Mouse (Mus musculus): ENCODE data around the gene Nras. TPM values are rescaled to one million over a fixed set of nuclear protein-coding genes. Genes with fewer than 3 reads are reported as not detected.

The Nras gene
- polyA plus RNA-seq, 1 experiment from 2014 or later, result 135 TPM

- no peak for ATAC-seq
- Histone ChIP-seq H3K4me3 (no peak overlapping the region), H3K27ac (no peak overlapping the region), H3K27me3 (no peaks in the 10 kb centered on the region), H3K36me3 (ENCODE audit: poor library complexity, severe bottlenecking) (peaks cover 50% of the 10 kb centered on the region), H3K9ac (no peak overlapping the region), H3K9me3 (replicated peaks) (no peaks in the 10 kb centered on the region), H3K4me1 (no peaks in the 10 kb centered on the region), H3K4me2 (no peak overlapping the region)
- WGBS, result 94% methylated on average over 6 of the region's 6 CpGs
Measured at GRCm38 (mm10) chr3:103068971-103069370, 10.9 kb downstream of the Nras start.

DNA sequence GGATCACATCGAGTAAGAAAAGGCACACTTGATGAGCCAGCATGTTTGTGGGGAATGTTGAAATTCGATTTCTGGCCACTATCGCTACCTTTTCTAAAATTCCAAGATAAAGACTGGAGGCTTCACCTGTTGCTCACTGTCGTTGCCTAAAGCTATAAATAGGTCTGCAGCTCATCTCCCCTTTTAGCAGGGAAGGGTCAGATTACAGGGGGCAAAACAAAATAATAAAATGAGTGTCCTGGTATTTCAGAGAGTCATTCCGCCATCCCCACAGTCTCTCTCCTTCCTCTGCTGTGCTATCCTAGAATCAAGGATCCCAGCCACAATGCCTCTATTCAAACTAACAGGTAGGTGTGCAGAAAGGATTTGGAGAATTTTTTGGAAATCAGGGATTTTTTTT is 15.7 kb downstream of the Nras start, which contains the start of gene Ampd1:
Gene Ampd1 (plus strand): TSS at position 244 of the 400 bp plus-strand sequence.
- Histone ChIP-seq H3K4me2 (no peak within 1 kb of the TSS), H3K9me3 (replicated peaks) (no peaks in the 10 kb centered on the region), H3K4me3 (no peak within 1 kb of the TSS), H3K9ac (no peak within 1 kb of the TSS), H3K27me3 (0 out of 2 replicates have a peak, but pooled peaks cover 2% of the 10 kb centered on the region), H3K27ac (no peak within 1 kb of the TSS), H3K4me1 (no peaks in the 10 kb centered on the region), H3K36me3 (ENCODE audit: poor library complexity, severe bottlenecking) (peaks cover 6% of the 10 kb centered on the region)
- no peak for ATAC-seq
- WGBS, result 80% methylated on average over 5 of the region's 5 CpGs

DNA sequence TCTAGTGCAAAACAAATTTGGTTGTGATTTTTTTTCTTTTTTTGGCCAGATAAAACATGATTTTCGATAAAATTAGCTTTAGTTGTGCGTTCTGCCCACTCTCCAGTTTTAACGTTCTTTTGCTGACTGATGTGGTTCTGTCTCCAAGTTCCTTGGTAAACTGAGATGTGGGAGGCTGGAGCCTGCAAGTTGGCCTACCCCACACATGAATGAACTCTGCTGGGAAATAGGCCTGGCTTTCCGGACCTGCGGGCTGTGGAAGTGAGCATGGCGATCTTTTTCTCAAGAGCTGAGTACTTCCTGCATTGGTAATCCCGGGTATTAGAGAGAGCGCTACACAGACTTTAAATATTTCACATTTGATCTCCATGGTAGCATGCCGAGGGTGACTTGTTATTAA is 17.8 kb downstream of the Nras start:
- H3K4me3 ChIP-seq, result no peak overlapping the region
- ATAC-seq, result no peak
- H3K36me3 ChIP-seq (ENCODE audit: poor library complexity, severe bottlenecking), result no peaks in the 10 kb centered on the region
- no peak overlapping the region for H3K4me2 ChIP-seq
- no peak overlapping the region for H3K9ac ChIP-seq
- no peaks in the 10 kb centered on the region for H3K9me3 ChIP-seq (replicated peaks)
- 89% methylated on average over 9 of the region's 9 CpGs for WGBS
- 0 out of 2 replicates have a peak, but pooled peaks cover 2% of the 10 kb centered on the region for H3K27me3 ChIP-seq
- no peaks in the 10 kb centered on the region for H3K4me1 ChIP-seq
- H3K27ac ChIP-seq, result no peak overlapping the region

GRCm38 (mm10) chr3:103076476-103076875 is 18.4 kb downstream of the Nras start:
- Histone ChIP-seq H3K36me3 (ENCODE audit: poor library complexity, severe bottlenecking) (no peaks in the 10 kb centered on the region), H3K27me3 (0 out of 2 replicates have a peak, but pooled peaks cover 2% of the 10 kb centered on the region), H3K4me3 (no peak overlapping the region), H3K4me2 (no peak overlapping the region), H3K4me1 (no peaks in the 10 kb centered on the region), H3K9me3 (replicated peaks) (no peaks in the 10 kb centered on the region), H3K9ac (no peak overlapping the region), H3K27ac (no peak overlapping the region)
- 95% methylated on average over 9 of the region's 9 CpGs for WGBS
- no peak for ATAC-seq

DNA sequence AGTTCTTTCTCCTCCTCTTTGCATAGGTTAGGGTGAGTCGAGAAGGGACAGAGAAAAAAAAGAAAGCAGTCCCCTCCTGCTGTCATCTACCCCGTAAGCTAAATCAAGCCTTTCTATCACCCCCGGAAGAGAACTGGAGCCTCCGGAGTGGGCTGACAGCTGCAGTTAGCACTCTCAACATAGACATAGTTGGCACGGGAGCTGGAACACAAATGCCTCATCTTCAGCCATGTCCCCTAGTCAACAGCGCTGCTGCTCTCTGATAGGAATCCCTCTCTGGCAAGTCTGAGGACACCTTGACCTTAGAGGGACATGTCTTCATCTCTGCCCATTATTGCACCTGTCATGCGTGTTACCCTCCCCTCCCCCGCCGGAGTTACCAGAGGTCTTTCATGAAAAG is 21.2 kb downstream of the Nras start:
- no peak overlapping the region for H3K4me2 ChIP-seq
- ATAC-seq, result no peak
- H3K4me1 ChIP-seq, result no peaks in the 10 kb centered on the region
- H3K27me3 ChIP-seq, result 0 out of 2 replicates have a peak, but pooled peaks cover 2% of the 10 kb centered on the region
- H3K4me3 ChIP-seq, result no peak overlapping the region
- H3K36me3 ChIP-seq (ENCODE audit: poor library complexity, severe bottlenecking), result no peaks in the 10 kb centered on the region
- WGBS, result 91% methylated on average over 8 of the region's 9 CpGs
- no peaks in the 10 kb centered on the region for H3K9me3 ChIP-seq (replicated peaks)
- no peak overlapping the region for H3K9ac ChIP-seq
- H3K27ac ChIP-seq, result no peak overlapping the region

GRCm38 (mm10) chr3:103081051-103081450 is 23.0 kb downstream of the Nras start:
- Histone ChIP-seq H3K27me3 (0 out of 2 replicates have a peak, but pooled peaks cover 2% of the 10 kb centered on the region), H3K4me1 (no peaks in the 10 kb centered on the region), H3K27ac (no peak overlapping the region), H3K36me3 (ENCODE audit: poor library complexity, severe bottlenecking) (no peaks in the 10 kb centered on the region), H3K9me3 (replicated peaks) (no peaks in the 10 kb centered on the region), H3K9ac (no peak overlapping the region), H3K4me2 (no peak overlapping the region), H3K4me3 (no peak overlapping the region)
- 72% methylated on average over 11 of the region's 11 CpGs for WGBS
- ATAC-seq, result no peak

- Histone ChIP-seq H3K36me3 (ENCODE audit: poor library complexity, severe bottlenecking) (no peaks in the 10 kb centered on the region), H3K9ac (no peak overlapping the region), H3K27me3 (0 out of 2 replicates have a peak, but pooled peaks cover 2% of the 10 kb centered on the region), H3K27ac (no peak overlapping the region), H3K9me3 (replicated peaks) (no peaks in the 10 kb centered on the region), H3K4me1 (no peaks in the 10 kb centered on the region), H3K4me2 (no peak overlapping the region), H3K4me3 (no peak overlapping the region)
- ATAC-seq, result no peak
- 87% methylated on average over 17 of the region's 17 CpGs for WGBS
Measured at GRCm38 (mm10) chr3:103081861-103082453, 23.9 kb downstream of the Nras start.

DNA sequence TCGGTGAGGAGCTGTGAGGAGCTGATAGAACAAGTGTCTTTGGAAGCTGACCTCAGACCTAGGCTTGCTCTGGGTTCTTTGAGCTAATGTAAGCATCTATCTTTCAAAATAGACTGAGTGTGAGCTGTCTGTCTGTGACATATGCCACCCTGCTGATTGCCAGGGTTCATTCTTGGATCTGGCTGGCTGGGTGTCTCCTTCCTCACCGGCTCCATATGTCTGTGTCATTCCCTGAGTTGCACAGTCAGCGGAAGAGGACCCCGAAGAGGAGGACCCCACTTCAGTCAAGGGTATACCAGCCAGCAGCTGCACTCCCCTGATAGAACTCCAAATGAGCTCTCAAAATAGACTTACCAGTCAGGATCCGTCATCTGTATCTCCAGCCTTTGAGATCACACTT is 24.7 kb downstream of the Nras start:
- Histone ChIP-seq H3K27ac (no peak overlapping the region), H3K9ac (no peak overlapping the region), H3K4me3 (no peak overlapping the region), H3K9me3 (replicated peaks) (no peaks in the 10 kb centered on the region), H3K4me1 (no peaks in the 10 kb centered on the region), H3K27me3 (0 out of 2 replicates have a peak, but pooled peaks cover 2% of the 10 kb centered on the region), H3K4me2 (no peak overlapping the region), H3K36me3 (ENCODE audit: poor library complexity, severe bottlenecking) (no peaks in the 10 kb centered on the region)
- no peak for ATAC-seq
- WGBS, result 95% methylated on average over 5 of the region's 5 CpGs

GRCm38 (mm10) chr3:103085986-103086385 is 27.9 kb downstream of the Nras start:
- 89% methylated on average over 3 of the region's 3 CpGs for WGBS
- Histone ChIP-seq H3K9me3 (replicated peaks) (no peaks in the 10 kb centered on the region), H3K4me3 (no peak overlapping the region), H3K4me2 (no peak overlapping the region), H3K27ac (no peak overlapping the region), H3K36me3 (ENCODE audit: poor library complexity, severe bottlenecking) (no peaks in the 10 kb centered on the region), H3K4me1 (no peaks in the 10 kb centered on the region), H3K9ac (no peak overlapping the region), H3K27me3 (no peaks in the 10 kb centered on the region)
- ATAC-seq, result no peak

DNA sequence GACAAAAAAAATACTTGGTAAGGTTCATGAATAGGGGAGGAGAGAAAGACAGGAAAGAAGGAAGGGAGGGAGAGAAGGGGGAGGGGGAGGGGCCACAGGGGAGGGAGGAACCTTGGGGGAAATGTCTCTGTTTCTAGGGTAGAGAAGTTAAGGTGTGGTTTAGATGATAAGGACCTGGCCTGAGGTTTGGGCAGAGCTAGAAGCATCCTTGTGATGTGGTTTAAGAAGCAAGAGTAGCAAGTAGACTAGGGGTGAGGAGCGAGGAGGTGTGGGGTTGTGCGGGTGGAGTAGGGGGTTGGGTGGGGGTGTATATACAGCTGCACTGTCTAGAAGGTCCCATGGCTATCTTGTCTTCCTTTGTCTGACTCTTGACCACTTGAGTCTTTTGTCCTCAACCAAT is 33.7 kb downstream of the Nras start:
- H3K36me3 ChIP-seq (ENCODE audit: poor library complexity, severe bottlenecking), result no peaks in the 10 kb centered on the region
- no peaks in the 10 kb centered on the region for H3K4me1 ChIP-seq
- no peaks in the 10 kb centered on the region for H3K9me3 ChIP-seq (replicated peaks)
- no peak overlapping the region for H3K27ac ChIP-seq
- 100% methylated on average over 2 of the region's 2 CpGs for WGBS
- H3K4me3 ChIP-seq, result no peak overlapping the region
- ATAC-seq, result no peak
- H3K4me2 ChIP-seq, result no peak overlapping the region
- H3K27me3 ChIP-seq, result no peaks in the 10 kb centered on the region
- H3K9ac ChIP-seq, result no peak overlapping the region

- WGBS, result 83% methylated on average over 23 of the region's 23 CpGs
- Histone ChIP-seq H3K36me3 (ENCODE audit: poor library complexity, severe bottlenecking) (no peaks in the 10 kb centered on the region), H3K4me1 (peaks cover 13% of the 10 kb centered on the region), H3K27ac (no peak overlapping the region), H3K27me3 (peaks cover 21% of the 10 kb centered on the region), H3K4me3 (no peak overlapping the region), H3K9ac (no peak overlapping the region), H3K4me2 (no peak overlapping the region), H3K9me3 (replicated peaks) (no peaks in the 10 kb centered on the region)
- ATAC-seq, result no peak
Measured at GRCm38 (mm10) chr3:103098662-103099061, 40.6 kb downstream of the Nras start.

DNA sequence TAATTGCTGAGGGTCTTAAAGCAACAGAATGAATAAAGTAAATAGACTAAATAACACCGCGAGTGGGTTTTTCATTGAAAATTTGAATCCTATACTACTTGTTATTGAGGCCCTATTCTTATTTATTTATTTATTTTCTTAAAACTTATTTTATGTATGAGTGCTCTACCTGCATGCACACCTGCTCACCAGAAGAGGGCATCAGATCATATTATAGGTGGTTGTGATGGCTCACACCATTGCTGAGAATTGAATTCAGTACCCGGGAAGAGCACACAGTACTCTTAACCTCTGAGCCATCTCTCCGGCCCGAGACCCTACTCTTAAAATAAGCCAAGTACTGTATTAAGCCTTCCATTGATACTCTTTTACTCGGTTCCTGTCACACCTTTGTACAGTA is 41.6 kb downstream of the Nras start:
- Histone ChIP-seq H3K4me3 (no peak overlapping the region), H3K27me3 (peaks cover 31% of the 10 kb centered on the region), H3K36me3 (ENCODE audit: poor library complexity, severe bottlenecking) (no peaks in the 10 kb centered on the region), H3K9me3 (replicated peaks) (no peaks in the 10 kb centered on the region), H3K9ac (no peak overlapping the region), H3K4me1 (peaks cover 13% of the 10 kb centered on the region), H3K4me2 (no peak overlapping the region), H3K27ac (no peak overlapping the region)
- ATAC-seq, result no peak
- 86% methylated on average over 6 of the region's 6 CpGs for WGBS

GRCm38 (mm10) chr3:103100735-103101134 is 42.6 kb downstream of the Nras start:
- Histone ChIP-seq H3K9me3 (replicated peaks) (no peaks in the 10 kb centered on the region), H3K27ac (no peak overlapping the region), H3K27me3 (peaks cover 31% of the 10 kb centered on the region), H3K4me2 (no peak overlapping the region), H3K4me3 (no peak overlapping the region), H3K4me1 (peaks cover 13% of the 10 kb centered on the region), H3K9ac (no peak overlapping the region), H3K36me3 (ENCODE audit: poor library complexity, severe bottlenecking) (no peaks in the 10 kb centered on the region)
- ATAC-seq, result no peak
- 81% methylated on average over 2 of the region's 2 CpGs for WGBS
